Mouse (Mus musculus): ENCODE measurements at regions not wholly inside any gene's neighbourhood (a gene's known extent, or its start where the extent isn't known, plus 50 kb on each side); places are given as distances from the start of the nearest gene placed in this dataset.

- ATAC-seq (ENCODE audit: low TSS enrichment): no peak
Measured at GRCm38 (mm10) chr6:148600934-148601333, 156.7 kb upstream of the Tmtc1 start.

GRCm38 (mm10) chr6:148599473-148599872, 155.3 kb upstream of the Tmtc1 start:
- no peak for ATAC-seq (ENCODE audit: low TSS enrichment)

- peak; percentile 74; the same call in 1 of the 2 replicates for ATAC-seq (ENCODE audit: low TSS enrichment)
Measured at GRCm38 (mm10) chr6:148598746-148599337, 154.7 kb upstream of the Tmtc1 start.

- ATAC-seq (ENCODE audit: low TSS enrichment): no peak
Measured at GRCm38 (mm10) chr6:148595009-148595770, 151.0 kb upstream of the Tmtc1 start.

GRCm38 (mm10) chr6:148588971-148589370, 144.8 kb upstream of the Tmtc1 start:
- ATAC-seq (ENCODE audit: low TSS enrichment): no peak

GRCm38 (mm10) chr6:148586439-148587321, 142.5 kb upstream of the Tmtc1 start:
- ATAC-seq (ENCODE audit: low TSS enrichment): no peak

GRCm38 (mm10) chr6:148584126-148584525, 139.9 kb upstream of the Tmtc1 start:
- no peak for ATAC-seq (ENCODE audit: low TSS enrichment)

GRCm38 (mm10) chr6:148578281-148578680, 134.1 kb upstream of the Tmtc1 start:
- no peak for ATAC-seq (ENCODE audit: low TSS enrichment)

- ATAC-seq (ENCODE audit: low TSS enrichment): no peak
Measured at GRCm38 (mm10) chr6:148577663-148578062, 133.5 kb upstream of the Tmtc1 start.

- ATAC-seq (ENCODE audit: low TSS enrichment): no peak
Measured at GRCm38 (mm10) chr6:148574742-148575453, 130.7 kb upstream of the Tmtc1 start.

- ATAC-seq (ENCODE audit: low TSS enrichment): peak; percentile 53
Measured at GRCm38 (mm10) chr6:148572201-148572600, 128.0 kb upstream of the Tmtc1 start.

GRCm38 (mm10) chr6:148571651-148572050, 127.5 kb upstream of the Tmtc1 start:
- ATAC-seq (ENCODE audit: low TSS enrichment): peak; percentile 95

- peak; percentile 50 for ATAC-seq (ENCODE audit: low TSS enrichment)
Measured at GRCm38 (mm10) chr6:148564146-148564545, 120.0 kb upstream of the Tmtc1 start.

GRCm38 (mm10) chr6:148562206-148562708, 118.1 kb upstream of the Tmtc1 start:
- ATAC-seq (ENCODE audit: low TSS enrichment): no peak

GRCm38 (mm10) chr6:148556484-148556871, 112.3 kb upstream of the Tmtc1 start:
- no peak for ATAC-seq (ENCODE audit: low TSS enrichment)

- peak; percentile 81 for ATAC-seq (ENCODE audit: low TSS enrichment)
Measured at GRCm38 (mm10) chr6:148555651-148556483, 111.7 kb upstream of the Tmtc1 start.

- peak; percentile 66 for ATAC-seq (ENCODE audit: low TSS enrichment)
Measured at GRCm38 (mm10) chr6:148554463-148554862, 110.3 kb upstream of the Tmtc1 start.

GRCm38 (mm10) chr6:148553616-148554015, 109.4 kb upstream of the Tmtc1 start:
- peak; percentile 60 for ATAC-seq (ENCODE audit: low TSS enrichment)

- ATAC-seq (ENCODE audit: low TSS enrichment): no peak
Measured at GRCm38 (mm10) chr6:148551097-148551496, 106.9 kb upstream of the Tmtc1 start.

GRCm38 (mm10) chr6:148548138-148548778, 104.1 kb upstream of the Tmtc1 start:
- no peak for ATAC-seq (ENCODE audit: low TSS enrichment)

Data from frontal cortex, adult (tissue).